Mouse (Mus musculus) erythroblast, embryonic 14.5 days (primary cell): ENCODE data around the gene Clec5a.

Experiments used
- GATA1 ChIP-seq: IDR thresholded peaks from 2 replicates; pipeline ENCODE4 v1.6.1; 2012; ENCODE audit warnings: low read length, inconsistent platforms, mixed read lengths
- TAL1 ChIP-seq: IDR thresholded peaks from 3 replicates; pipeline ENCODE4 v1.6.1; 2012; ENCODE audit warnings: low read length, inconsistent platforms, mixed read lengths

GRCm38 (mm10) chr6:40584336-40584735, 1.3 kb downstream of the Clec5a start:
- TF ChIP-seq GATA1, result no peak
- TF ChIP-seq TAL1, result no peak
